Mouse (Mus musculus): ENCODE data around the gene Nkiras1. TPM values are rescaled to one million over a fixed set of nuclear protein-coding genes. Genes with fewer than 3 reads are reported as not detected.

The Nkiras1 gene
- polyA plus RNA-seq, 1 experiment from 2014 or later: 19.3 TPM

GRCm38 (mm10) chr14:18292111-18292510 lies 21.2 kb downstream of the Nkiras1 start:
- Histone ChIP-seq H3K36me3 (ENCODE audit: control insufficient read depth, insufficient read depth, low read length) (no peaks in the 10 kb centered on the region), H3K9me3 (replicated peaks; ENCODE audit: control insufficient read depth, low read length) (no peaks in the 10 kb centered on the region), H3K27me3 (ENCODE audit: control insufficient read depth, insufficient read depth, low read length) (no peaks in the 10 kb centered on the region), H3K4me3 (ENCODE audit: low read depth, low read length) (no peak overlapping the region), H3K4me2 (no peak overlapping the region), H3K4me1 (ENCODE audit: control insufficient read depth, insufficient read depth, low read length) (no peaks in the 10 kb centered on the region), H3K27ac (ENCODE audit: low read depth, low read length) (no peak overlapping the region), H3K9ac (ENCODE audit: low read depth, low read length) (no peak overlapping the region)
- 73% methylated on average over 3 of the region's 3 CpGs for WGBS (ENCODE audit: insufficient replicate concordance)
- no peak for ATAC-seq (replicated peaks; ENCODE audit: insufficient number of reproducible peaks, low FRiP score, low TSS enrichment)

DNA sequence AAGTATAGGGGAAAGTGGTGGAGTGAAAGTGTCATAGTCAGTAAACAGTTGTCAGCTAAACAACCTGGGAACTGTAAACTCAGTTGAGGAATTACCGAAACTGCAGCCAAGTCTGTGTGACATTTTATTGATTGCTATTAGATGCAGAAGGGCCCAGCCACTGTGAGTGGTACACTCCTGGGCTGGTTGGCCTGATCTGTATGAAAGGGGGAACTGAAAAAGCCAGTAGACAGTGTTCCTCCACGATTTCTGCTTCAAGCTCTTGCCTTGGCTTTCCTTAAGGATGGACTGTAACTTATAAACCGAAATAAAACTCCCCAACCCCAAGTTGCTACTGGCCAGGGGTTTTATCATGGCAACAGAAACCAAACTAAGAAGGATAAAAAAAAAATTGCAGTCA lies 21.6 kb downstream of the Nkiras1 start:
- no peaks in the 10 kb centered on the region for H3K9me3 ChIP-seq (replicated peaks; ENCODE audit: control insufficient read depth, low read length)
- no peak for ATAC-seq (replicated peaks; ENCODE audit: insufficient number of reproducible peaks, low FRiP score, low TSS enrichment)

DNA sequence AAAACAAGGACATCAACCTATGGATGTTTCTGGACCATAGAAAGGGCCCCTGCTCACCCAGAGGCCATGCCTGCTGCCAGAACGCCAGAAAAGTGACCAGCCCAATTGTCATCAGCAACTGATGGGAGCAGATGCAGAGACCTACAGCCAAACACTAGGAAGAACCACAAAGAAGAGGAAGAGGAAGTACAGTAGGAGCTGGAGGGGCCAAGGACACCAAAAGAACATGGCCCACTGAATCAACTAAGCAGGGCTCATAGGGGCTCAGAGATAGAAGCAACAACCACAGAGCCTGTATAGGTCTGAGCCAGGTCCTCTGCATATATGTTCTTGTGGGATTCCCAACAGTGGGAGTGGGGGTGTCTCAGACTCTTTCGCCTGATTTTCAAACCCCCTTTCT lies 26.5 kb downstream of the Nkiras1 start:
- Histone ChIP-seq H3K27me3 (ENCODE audit: control insufficient read depth, insufficient read depth, low read length) (no peaks in the 10 kb centered on the region), H3K9ac (ENCODE audit: low read depth, low read length) (no peak overlapping the region), H3K27ac (ENCODE audit: low read depth, low read length) (no peak overlapping the region), H3K4me1 (ENCODE audit: control insufficient read depth, insufficient read depth, low read length) (peaks cover 12% of the 10 kb centered on the region), H3K36me3 (ENCODE audit: control insufficient read depth, insufficient read depth, low read length) (no peaks in the 10 kb centered on the region), H3K4me3 (ENCODE audit: low read depth, low read length) (no peak overlapping the region), H3K4me2 (no peak overlapping the region), H3K9me3 (replicated peaks; ENCODE audit: control insufficient read depth, low read length) (no peaks in the 10 kb centered on the region)
- no peak for ATAC-seq (replicated peaks; ENCODE audit: insufficient number of reproducible peaks, low FRiP score, low TSS enrichment)
- 83% methylated on average over 2 of the region's 2 CpGs for WGBS (ENCODE audit: insufficient replicate concordance)

More for the DNA sequence above, 21.6 kb downstream of the Nkiras1 start:
- 85% methylated on average over 3 of the region's 3 CpGs for WGBS (ENCODE audit: insufficient replicate concordance)
- H3K27ac ChIP-seq (ENCODE audit: low read depth, low read length): no peak overlapping the region
- H3K27me3 ChIP-seq (ENCODE audit: control insufficient read depth, insufficient read depth, low read length): no peaks in the 10 kb centered on the region
- H3K4me3 ChIP-seq (ENCODE audit: low read depth, low read length): no peak overlapping the region
- no peak overlapping the region for H3K4me2 ChIP-seq
- H3K36me3 ChIP-seq (ENCODE audit: control insufficient read depth, insufficient read depth, low read length): no peaks in the 10 kb centered on the region
- no peak overlapping the region for H3K9ac ChIP-seq (ENCODE audit: low read depth, low read length)
- H3K4me1 ChIP-seq (ENCODE audit: control insufficient read depth, insufficient read depth, low read length): no peaks in the 10 kb centered on the region

GRCm38 (mm10) chr14:18298874-18299273 lies 27.9 kb downstream of the Nkiras1 start:
- no peaks in the 10 kb centered on the region for H3K27me3 ChIP-seq (ENCODE audit: control insufficient read depth, insufficient read depth, low read length)
- ATAC-seq (replicated peaks; ENCODE audit: insufficient number of reproducible peaks, low FRiP score, low TSS enrichment): no peak
- no peaks in the 10 kb centered on the region for H3K36me3 ChIP-seq (ENCODE audit: control insufficient read depth, insufficient read depth, low read length)
- peaks cover 22% of the 10 kb centered on the region for H3K4me1 ChIP-seq (ENCODE audit: control insufficient read depth, insufficient read depth, low read length)
- WGBS (ENCODE audit: insufficient replicate concordance): 83% methylated on average over 2 of the region's 2 CpGs
- no peak overlapping the region for H3K27ac ChIP-seq (ENCODE audit: low read depth, low read length)
- H3K4me3 ChIP-seq (ENCODE audit: low read depth, low read length): no peak overlapping the region
- H3K9ac ChIP-seq (ENCODE audit: low read depth, low read length): no peak overlapping the region
- no peaks in the 10 kb centered on the region for H3K9me3 ChIP-seq (replicated peaks; ENCODE audit: control insufficient read depth, low read length)
- no peak overlapping the region for H3K4me2 ChIP-seq

GRCm38 (mm10) chr14:18300676-18301075 lies 29.7 kb downstream of the Nkiras1 start:
- Histone ChIP-seq H3K27me3 (ENCODE audit: control insufficient read depth, insufficient read depth, low read length) (no peaks in the 10 kb centered on the region), H3K9me3 (replicated peaks; ENCODE audit: control insufficient read depth, low read length) (no peaks in the 10 kb centered on the region), H3K27ac (ENCODE audit: low read depth, low read length) (no peak overlapping the region), H3K4me2 (no peak overlapping the region), H3K4me1 (ENCODE audit: control insufficient read depth, insufficient read depth, low read length) (peaks cover 22% of the 10 kb centered on the region), H3K36me3 (ENCODE audit: control insufficient read depth, insufficient read depth, low read length) (no peaks in the 10 kb centered on the region), H3K4me3 (ENCODE audit: low read depth, low read length) (no peak overlapping the region), H3K9ac (ENCODE audit: low read depth, low read length) (no peak overlapping the region)
- 91% methylated on average over 2 of the region's 2 CpGs for WGBS (ENCODE audit: insufficient replicate concordance)
- ATAC-seq (replicated peaks; ENCODE audit: insufficient number of reproducible peaks, low FRiP score, low TSS enrichment): no peak

DNA sequence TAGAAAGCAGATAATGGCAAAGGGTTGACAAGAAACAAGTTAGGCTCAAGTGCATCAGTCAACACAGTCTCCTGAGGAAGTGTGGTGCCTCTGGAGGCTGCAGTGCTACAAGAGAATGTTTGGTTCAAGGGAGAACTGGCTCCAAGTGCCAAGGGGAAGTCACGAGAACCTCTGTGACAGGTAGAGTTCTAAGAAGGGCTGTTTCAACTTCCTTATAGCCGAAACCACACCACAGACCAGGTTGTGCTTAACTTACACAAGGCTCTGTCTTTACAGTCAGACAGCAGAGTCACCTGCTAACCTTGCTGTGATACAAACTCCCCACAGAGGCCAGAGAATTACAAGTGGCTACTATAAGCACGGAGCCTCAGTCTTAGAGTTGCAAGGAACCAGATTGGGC lies 30.7 kb downstream of the Nkiras1 start:
- no peaks in the 10 kb centered on the region for H3K9me3 ChIP-seq (replicated peaks; ENCODE audit: control insufficient read depth, low read length)
- no peak overlapping the region for H3K4me3 ChIP-seq (ENCODE audit: low read depth, low read length)
- no peak overlapping the region for H3K4me2 ChIP-seq
- no peak for ATAC-seq (replicated peaks; ENCODE audit: insufficient number of reproducible peaks, low FRiP score, low TSS enrichment)
- WGBS (ENCODE audit: insufficient replicate concordance): 49% methylated on average over 3 of the region's 3 CpGs
- H3K27me3 ChIP-seq (ENCODE audit: control insufficient read depth, insufficient read depth, low read length): no peaks in the 10 kb centered on the region
- no peaks in the 10 kb centered on the region for H3K36me3 ChIP-seq (ENCODE audit: control insufficient read depth, insufficient read depth, low read length)
- H3K9ac ChIP-seq (ENCODE audit: low read depth, low read length): no peak overlapping the region
- peaks cover 22% of the 10 kb centered on the region for H3K4me1 ChIP-seq (ENCODE audit: control insufficient read depth, insufficient read depth, low read length)
- no peak overlapping the region for H3K27ac ChIP-seq (ENCODE audit: low read depth, low read length)

DNA sequence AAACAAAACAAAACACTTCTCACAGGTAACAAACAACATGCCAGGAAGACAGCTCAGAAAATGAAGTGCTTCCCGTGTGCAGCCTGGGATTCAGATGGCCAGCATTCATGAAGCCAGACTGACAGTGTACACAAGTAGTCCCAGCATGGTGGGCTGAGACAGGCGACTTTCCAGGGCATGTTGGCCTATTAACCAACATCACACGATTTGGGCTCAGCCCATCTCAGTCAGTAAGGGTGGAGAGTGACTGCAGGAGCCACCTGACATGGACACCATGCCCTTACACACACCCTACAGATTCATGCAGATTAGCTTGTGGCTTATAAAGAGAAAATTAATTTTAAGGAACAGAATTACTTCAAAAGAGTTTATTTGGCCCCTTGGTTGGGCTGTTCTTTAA lies 31.8 kb downstream of the Nkiras1 start:
- Histone ChIP-seq H3K4me2 (no peak overlapping the region), H3K9ac (ENCODE audit: low read depth, low read length) (no peak overlapping the region), H3K4me3 (ENCODE audit: low read depth, low read length) (no peak overlapping the region), H3K9me3 (replicated peaks; ENCODE audit: control insufficient read depth, low read length) (no peaks in the 10 kb centered on the region), H3K36me3 (ENCODE audit: control insufficient read depth, insufficient read depth, low read length) (no peaks in the 10 kb centered on the region), H3K27me3 (ENCODE audit: control insufficient read depth, insufficient read depth, low read length) (no peaks in the 10 kb centered on the region), H3K27ac (ENCODE audit: low read depth, low read length) (no peak overlapping the region), H3K4me1 (ENCODE audit: control insufficient read depth, insufficient read depth, low read length) (peaks cover 22% of the 10 kb centered on the region)
- ATAC-seq (replicated peaks; ENCODE audit: insufficient number of reproducible peaks, low FRiP score, low TSS enrichment): no peak
- 68% methylated on average over 3 of the region's 3 CpGs for WGBS (ENCODE audit: insufficient replicate concordance)

GRCm38 (mm10) chr14:18303262-18303661 lies 32.3 kb downstream of the Nkiras1 start:
- H3K36me3 ChIP-seq (ENCODE audit: control insufficient read depth, insufficient read depth, low read length): no peaks in the 10 kb centered on the region
- no peak for ATAC-seq (replicated peaks; ENCODE audit: insufficient number of reproducible peaks, low FRiP score, low TSS enrichment)
- no peaks in the 10 kb centered on the region for H3K27me3 ChIP-seq (ENCODE audit: control insufficient read depth, insufficient read depth, low read length)
- no peaks in the 10 kb centered on the region for H3K9me3 ChIP-seq (replicated peaks; ENCODE audit: control insufficient read depth, low read length)
- H3K9ac ChIP-seq (ENCODE audit: low read depth, low read length): no peak overlapping the region
- H3K4me2 ChIP-seq: no peak overlapping the region
- WGBS (ENCODE audit: insufficient replicate concordance): 45% methylated on average over 4 of the region's 4 CpGs
- H3K4me3 ChIP-seq (ENCODE audit: low read depth, low read length): no peak overlapping the region
- peaks cover 22% of the 10 kb centered on the region for H3K4me1 ChIP-seq (ENCODE audit: control insufficient read depth, insufficient read depth, low read length)
- no peak overlapping the region for H3K27ac ChIP-seq (ENCODE audit: low read depth, low read length)

DNA sequence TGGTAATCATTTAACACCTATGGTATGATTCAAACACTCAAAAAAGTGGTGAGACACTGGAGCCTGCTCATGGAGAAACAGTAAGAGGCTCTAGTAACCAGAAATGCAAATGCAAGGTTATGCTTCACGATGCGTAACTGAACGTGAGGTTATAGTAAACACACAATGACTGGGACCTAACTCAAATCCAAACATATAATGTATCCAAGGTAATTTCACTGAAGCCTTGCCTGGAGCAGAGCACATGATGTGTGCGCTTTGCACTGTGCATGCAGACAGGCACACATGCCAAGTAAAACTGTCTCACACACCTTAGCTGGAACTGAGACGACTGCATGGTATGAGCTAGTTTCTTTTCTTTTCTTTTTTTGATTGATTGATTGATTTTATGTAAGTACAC lies 33.2 kb downstream of the Nkiras1 start:
- Histone ChIP-seq H3K27ac (ENCODE audit: low read depth, low read length) (no peak overlapping the region), H3K9me3 (replicated peaks; ENCODE audit: control insufficient read depth, low read length) (no peaks in the 10 kb centered on the region), H3K27me3 (ENCODE audit: control insufficient read depth, insufficient read depth, low read length) (no peaks in the 10 kb centered on the region), H3K4me2 (no peak overlapping the region), H3K4me1 (ENCODE audit: control insufficient read depth, insufficient read depth, low read length) (peaks cover 22% of the 10 kb centered on the region), H3K9ac (ENCODE audit: low read depth, low read length) (no peak overlapping the region), H3K4me3 (ENCODE audit: low read depth, low read length) (no peak overlapping the region), H3K36me3 (ENCODE audit: control insufficient read depth, insufficient read depth, low read length) (no peaks in the 10 kb centered on the region)
- 95% methylated on average over 5 of the region's 5 CpGs for WGBS (ENCODE audit: insufficient replicate concordance)
- no peak for ATAC-seq (replicated peaks; ENCODE audit: insufficient number of reproducible peaks, low FRiP score, low TSS enrichment)
